Mouse (Mus musculus): Measurements from ENCODE around the gene Ubap1l.

The Ubap1l gene

DNA sequence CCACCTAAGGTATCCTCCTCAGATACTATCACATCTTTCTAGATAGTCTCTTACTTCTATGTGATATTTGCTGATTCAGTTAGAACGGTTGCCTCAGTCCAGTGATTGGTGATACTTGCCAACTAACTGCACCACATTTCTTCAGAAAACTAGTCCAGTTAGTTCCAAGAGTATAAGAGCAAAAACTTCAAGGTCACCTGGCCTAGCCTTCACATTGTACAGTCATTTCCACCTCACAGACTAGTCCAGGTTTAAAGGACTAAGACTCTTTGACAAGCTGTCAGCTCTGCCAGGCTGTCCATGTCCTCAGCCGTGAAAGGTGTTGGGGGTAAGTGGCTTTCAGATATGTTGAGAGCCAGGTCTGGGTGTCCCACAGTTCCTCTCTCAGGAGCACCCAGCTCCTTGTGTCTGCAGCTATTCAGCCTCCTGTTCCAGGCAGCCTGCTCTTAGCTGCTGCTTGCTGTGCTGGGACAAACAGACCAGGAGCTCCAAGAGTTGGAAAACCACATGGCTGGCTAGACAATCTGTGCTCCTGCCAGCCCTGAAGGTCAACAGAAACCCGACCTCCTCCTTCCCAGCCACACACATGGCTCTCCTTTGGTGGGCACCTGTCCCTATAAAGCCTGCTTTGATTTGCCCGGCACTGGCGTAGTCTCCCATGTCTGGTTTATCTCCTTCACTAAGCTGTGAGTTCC is 13.8 kb downstream of the Ubap1l start:
- no peak for DNase-seq (ENCODE audit: low read depth, low spot score)

DNA sequence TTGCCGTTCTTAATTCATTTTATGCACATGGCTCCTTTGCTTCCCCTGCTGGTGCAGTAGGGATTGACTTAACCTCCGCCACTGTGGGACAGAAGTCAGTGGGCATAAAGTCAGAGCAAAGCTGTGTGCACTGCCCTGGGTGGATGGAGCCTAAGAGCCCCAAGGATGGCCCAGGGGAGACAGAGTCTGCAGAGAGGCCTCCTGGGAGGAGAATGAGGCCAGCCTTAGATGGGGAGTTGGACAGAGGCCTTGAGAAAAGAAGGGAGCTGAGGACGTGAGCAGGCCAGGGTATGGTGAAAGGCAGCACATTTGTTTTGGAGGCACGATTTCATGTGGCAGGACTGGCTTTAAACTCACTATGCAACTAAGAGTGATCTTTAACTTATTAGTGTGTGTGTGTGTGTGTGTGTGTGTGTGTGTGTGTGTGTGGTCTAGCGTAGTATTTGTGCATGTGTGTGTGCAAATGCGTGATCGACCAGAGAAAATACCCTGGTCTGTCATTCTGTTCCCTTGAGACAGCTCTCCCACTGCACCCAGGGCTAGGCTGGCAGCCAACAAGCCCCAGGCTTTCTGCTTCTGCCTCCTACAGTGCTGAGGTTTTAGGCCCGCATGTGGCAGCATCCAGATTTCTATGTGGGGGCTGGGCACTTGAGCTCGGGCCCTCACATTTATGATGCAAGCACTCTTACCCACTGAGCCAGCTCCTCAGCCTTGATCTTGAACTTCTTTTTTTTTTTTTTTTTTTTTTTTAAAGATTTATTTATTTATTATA is 14.5 kb downstream of the Ubap1l start:
- no peak for DNase-seq (ENCODE audit: low read depth, low spot score)

DNA sequence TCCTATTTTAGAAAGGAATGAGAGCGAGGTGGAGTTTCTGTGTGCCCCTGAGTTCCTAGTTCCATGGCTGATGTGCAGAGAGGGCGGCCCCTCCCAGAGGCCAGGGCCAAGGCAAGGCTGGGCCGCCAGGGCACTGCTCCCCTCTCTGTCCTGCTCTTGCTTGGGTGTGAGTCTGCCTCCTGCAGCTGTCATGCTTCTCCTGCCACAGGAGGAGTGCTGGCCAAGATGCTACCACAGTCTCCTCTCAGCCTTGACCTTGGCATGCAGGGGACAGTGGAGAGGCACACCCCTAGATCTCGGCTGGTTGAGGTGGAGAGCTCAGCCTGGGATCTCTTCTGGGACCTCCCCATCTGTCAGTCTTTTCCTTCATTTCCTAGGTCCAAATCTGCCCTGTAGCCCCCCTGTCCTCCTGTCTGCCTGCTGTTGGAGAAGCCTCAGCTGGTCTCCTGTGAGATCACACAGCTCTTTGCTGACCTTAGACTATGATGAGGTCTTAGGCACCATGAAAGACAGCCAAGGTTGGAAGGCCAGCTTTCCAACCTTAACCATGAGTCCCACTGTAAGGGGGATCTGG is 20.3 kb downstream of the Ubap1l start:
- no peak for DNase-seq (ENCODE audit: low read depth, low spot score)

DNA sequence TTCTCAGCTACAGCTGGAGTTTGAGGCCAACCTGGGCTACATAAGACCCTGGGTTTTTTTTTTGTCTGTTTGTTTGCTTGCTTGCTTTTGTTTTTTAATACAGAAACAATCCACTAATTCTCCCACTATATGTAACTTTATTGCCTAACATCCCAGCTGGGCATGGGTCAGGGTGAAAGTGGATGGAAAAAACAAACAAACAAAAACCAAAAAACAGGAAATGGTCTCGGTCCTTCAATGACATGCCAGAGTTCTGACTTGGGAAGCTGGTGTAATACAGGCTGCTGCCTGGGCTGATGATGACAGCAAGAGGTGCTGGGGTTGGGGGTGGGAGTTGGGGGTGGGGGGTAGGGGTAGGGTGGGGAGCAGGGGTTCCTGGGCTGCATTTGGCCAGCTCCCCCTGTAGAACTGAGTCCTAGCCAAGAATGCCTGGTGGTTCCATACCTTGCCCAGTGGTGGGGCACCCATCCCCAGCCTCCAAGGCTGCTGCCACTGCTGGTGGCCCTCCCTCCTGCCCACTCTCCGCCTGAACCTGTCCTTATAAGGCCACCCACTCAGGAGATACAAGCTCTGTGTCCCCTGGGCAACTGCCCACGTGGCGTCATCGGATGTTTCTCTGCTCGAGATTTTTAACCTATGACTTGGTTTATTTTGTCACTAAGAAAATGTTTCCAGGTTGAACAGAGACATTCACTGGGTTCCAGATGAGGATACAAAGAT is 21.4 kb downstream of the Ubap1l start:
- DNase-seq (ENCODE audit: low read depth, low spot score), result no peak

DNA sequence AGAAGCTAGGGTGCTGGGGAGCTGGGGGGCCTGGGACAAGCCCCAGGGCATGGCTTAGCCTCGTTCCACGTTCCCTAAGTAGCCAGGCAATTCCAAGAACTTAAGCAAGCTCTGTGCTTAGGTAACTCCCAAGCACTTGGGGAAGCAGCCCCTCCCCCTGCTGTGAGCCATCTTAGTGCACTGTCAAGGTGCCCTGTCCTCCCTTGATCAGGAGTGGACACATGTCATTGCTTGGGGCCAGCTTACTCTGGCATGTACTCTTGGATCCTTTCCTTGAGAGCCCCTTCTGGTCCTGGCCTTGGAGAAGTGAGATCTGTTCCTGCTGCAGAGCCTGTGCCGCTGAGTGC is 21.9 kb downstream of the Ubap1l start:
- no peak for DNase-seq (ENCODE audit: low read depth, low spot score)

DNA sequence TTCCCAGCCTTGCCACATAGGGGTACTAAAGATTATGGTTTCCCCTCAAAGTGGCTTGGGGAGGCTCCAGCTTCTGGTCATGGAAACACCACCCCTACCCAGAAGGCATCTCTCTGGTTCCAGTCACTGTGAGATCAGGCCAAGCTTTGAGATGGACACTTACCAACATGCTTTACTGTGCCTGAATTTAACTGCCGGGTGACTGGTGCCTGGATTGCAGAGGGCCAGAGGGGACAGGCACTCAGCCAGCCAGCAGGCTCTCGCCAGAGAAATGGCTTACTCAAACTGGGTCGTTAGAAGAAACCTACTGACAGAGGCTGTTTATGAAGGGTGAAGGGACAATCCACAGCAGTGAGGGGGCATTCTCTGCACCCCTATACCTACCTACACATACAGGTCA is 23.4 kb downstream of the Ubap1l start:
- no peak for DNase-seq (ENCODE audit: low read depth, low spot score)

DNA sequence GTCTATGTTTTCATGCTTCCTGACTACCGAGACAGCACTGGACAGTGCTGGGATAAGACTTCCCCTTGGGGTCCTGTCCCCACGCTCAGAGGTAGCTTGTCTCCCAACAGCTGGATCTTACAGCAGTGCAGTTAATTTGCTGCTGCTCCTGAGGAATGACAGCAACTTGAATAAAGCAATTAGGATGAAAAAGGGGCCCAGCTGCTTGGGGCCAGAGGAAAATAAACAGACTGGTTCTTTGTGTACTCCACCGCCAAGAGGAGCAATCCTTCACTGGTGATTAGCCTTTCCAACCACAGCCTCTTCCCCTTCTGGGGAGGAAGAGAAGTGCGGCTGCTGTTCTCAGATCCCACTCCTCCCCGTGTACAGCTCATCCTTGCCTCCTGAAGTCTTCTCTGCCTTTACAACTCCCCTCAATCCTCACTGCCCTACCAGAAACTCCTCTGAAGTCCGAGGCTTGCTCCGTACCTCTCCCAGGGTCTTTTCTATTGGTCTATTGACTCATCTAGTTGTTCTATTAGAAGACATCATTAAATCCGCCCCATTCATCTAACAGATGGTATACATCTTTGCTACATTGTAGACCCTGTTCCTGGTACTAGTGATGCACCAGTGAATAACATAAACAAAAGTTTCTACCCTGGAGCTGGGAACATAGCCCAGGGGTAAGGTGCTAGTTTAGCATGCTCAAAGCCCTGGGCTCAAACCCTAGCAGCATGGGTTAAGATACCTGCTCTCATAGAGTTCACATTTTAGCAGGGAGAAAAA is 25.7 kb downstream of the Ubap1l start:
- DNase-seq (ENCODE audit: low read depth, low spot score), result peak; percentile 22

DNA sequence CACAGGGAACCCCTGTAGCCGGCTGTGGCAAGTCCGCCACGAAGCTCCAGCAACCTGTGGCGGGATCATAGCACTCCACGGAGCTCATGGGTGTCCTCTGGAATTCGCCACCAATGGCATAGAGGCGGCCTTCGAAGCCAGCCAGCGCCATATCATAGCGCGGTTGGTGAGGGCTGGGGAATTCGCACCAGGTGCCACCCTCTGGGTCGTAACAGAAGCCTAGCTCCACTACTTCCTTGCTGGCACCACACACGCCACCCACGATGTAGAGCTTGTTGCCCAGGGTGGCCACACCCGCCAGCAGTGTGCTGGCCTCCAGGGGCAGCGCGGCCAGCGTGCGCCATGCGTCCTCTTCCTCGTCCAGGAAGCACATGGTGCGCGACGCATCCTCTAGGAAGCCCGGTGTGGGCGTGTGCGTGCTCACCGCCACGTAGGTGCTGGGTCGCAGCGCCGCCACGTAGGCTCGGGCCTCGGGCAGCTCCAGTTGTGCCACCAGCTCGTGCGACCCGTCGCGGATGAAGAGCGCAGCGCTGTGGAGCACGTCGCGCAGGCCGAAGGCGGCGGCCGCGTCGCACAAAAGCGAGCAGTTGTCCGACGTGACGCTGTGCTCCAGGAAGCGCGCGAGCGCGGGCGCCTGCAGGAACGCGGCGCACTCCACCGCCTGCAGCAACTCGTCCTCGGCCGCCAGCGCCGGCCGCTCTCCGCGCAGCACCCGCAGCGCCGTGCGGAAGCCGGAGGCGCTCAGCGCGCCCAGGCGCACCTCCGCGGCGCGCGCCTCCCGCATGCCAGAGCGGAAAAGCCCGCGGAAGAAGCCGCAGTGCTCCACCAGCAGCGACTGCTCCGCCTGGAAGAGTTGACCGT is 30.1 kb downstream of the Ubap1l start:
- DNase-seq (ENCODE audit: low read depth, low spot score), result peak; percentile 76

DNA sequence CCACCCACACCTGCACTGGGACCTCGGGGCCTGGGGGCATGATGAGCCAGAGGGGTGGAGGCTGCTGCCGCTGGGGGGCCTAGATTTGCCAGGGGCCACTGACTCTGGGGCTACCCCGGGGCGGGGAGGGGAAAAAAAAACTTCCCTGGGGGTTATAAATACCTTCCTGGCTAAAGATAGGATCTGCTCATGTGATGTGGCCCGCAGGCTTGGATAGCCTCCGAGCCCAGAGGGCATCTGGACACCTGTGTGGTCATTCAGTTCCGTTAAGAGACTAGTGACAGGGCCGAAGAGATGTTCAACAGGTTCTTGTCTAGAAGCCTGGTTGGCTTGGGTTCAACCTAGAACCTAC is 30.7 kb downstream of the Ubap1l start, which contains the start of gene Kbtbd13:
Gene Kbtbd13 (minus strand): TSS at position 40 of the 352 bp plus-strand sequence.
- DNase-seq (ENCODE audit: low read depth, low spot score), result no peak

DNA sequence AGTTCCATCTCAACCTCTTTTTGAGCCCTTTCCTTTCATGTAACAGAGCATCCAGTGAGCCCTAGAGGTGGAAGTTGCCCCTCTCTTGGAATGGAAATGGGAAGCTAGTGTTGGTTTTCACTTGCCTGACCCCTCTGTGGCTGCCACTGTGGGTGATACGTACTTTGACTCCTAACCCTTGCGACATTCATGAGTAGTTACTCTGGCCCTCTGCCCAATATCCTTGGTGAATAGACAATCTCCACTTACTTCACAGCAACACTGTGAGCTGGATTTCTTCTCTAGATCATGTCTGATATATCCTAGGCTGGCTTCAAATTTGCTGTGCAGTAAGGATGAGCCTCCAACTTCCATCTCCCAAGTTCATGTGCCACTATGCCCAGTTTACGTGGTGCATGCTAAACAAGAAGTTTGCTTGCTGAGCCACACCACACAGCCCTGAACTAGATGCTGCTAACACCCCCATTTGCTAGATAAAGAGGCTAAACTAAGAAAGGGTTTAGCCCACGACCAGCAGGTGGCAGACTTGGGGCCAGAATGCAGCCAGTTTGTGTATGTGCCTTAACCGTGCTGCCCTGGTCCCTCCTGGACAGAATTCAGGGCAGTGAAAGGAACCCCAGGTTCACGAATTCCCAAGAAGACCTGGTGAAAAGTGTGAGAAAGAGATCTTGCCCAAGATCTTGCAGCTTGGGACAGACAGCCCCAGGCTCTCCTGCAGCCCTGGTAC is 32.0 kb downstream of the Ubap1l start:
- DNase-seq (ENCODE audit: low read depth, low spot score), result peak; percentile 78

DNA sequence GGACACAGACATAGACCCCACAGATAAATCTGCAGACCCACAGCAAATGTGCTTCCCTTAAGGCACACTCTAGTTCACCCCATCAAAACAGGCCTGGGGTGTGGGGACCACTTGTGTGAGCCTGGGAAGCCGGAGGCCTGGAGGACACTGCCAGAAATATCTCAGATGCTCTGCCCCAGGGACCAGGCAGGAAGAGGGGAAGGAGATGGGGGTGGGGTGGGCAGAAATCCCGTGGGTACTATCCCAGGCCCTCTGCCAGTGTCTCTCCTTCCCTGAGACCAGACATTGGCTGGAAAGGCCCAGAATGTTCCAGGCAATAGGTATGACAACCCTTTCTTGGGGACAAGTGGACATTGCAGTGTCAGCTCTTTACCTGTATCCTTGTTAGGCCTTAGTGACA is 32.8 kb downstream of the Ubap1l start:
- no peak for DNase-seq (ENCODE audit: low read depth, low spot score)

DNA sequence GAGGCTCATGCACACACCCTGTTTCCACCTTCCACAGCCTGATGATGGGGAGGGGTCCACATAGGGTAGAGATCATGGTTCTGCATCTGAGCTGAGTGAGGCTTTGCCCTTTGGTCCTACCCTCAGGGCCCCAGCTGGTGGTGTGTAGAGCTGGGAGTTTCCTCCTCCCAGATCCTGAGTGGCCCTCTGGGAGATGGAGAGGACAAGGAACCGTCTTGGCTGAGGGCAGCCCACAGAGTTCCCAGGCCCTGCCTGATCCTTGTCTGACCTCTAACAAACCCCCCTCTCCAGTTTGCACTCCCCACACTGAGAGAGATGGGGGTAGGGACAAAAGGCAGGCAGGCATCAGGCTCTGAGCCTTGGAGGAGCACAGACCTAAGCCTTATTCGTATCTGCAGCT is 33.5 kb downstream of the Ubap1l start:
- no peak for DNase-seq (ENCODE audit: low read depth, low spot score)

DNA sequence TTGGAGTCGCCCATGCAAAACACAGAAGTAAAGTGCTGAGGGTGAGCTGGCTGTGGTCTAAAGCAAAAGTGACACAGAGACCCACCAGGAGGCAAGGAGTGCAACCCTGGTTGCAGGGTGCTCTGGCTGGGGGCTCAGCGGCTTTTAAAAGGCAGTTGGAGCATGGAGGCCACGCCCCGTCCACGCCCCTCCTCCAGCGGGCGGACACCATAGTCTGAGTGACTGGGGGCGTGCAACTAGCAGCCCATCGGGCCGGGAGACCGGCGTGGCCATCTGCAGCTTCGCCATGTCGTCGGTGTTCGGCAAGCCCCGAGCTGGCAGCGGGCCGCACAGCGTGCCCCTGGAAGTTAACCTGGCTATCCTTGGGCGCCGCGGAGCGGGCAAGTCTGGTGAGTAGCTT is 37.4 kb downstream of the Ubap1l start, which contains the start of gene Rasl12:
Gene Rasl12 (plus strand): TSS at position 228 of the 400 bp plus-strand sequence.
- DNase-seq (ENCODE audit: low read depth, low spot score), result peak; percentile 70

DNA sequence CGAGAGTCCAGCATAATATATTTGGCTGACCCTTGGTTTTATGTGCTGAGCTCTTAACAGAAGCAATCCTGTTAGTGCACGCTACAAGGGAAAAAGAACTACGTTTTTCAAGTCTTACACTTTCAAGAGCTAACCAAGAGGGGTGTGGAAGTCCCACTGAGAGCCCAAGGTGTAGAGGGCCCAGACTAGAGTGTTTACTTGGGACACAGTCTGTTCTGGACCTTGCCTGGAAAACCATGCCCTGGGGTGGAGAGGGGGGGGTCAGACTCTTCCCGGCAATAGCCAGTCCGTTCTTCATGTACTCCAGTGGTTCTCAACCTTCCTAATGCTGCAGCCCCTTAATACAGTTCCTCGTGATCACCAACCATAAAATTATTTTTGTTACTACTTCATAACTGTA is 39.1 kb downstream of the Ubap1l start:
- DNase-seq (ENCODE audit: low read depth, low spot score), result no peak

DNA sequence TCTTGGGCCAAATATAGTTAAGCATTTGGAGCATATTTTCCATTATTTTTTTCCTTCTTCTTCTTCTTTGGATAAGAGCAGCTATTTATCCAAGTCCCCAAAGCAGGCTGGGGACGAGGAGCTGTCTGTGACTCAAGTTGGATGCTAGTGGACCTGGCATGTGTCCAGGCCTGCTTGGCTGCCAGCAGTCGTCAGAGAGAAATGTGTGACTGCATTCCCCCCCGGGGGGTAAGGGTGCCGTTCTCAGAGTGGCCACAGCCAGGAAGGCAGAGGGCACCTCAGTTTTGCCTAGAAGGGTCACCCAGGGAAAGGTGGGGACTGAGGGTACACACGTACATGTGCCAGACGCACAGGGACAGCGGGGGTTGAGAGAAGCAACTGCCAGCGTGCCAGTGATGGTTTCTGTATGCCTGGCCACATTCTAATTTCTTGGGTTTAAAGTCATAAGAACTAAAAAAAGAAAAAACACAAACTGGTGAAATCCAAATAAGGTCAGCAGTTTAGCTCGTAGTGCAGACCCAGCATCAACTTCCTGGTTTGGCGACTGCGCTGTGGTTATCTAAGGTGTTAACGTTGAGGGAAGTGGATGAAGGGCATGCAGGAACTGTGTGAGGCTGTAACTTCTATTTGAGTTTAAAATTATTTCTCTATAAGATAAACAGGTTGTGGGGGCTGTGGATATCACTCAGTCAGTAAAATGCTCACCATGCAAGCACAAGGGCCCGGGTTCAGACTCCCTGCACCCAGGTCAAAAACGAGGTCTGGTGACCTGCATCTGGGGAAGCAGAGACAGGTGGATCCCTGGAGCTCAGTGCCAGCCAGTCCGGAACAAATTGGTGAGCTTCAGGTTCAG is 43.7 kb downstream of the Ubap1l start:
- no peak for DNase-seq (ENCODE audit: low read depth, low spot score)

DNA sequence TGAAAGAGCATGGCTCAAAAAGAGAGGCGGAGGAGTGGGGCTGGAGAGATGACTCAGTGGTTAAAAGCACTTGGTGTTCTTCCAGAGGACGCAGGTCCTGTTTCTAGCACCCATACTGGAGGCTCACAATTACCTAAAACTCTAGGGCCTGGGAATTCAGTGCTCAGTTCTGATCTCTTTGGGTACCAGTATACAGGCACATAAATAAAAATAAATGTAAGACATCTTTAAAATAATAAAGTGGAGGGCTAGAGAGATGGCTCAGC is 44.3 kb downstream of the Ubap1l start:
- no peak for DNase-seq (ENCODE audit: low read depth, low spot score)

DNA sequence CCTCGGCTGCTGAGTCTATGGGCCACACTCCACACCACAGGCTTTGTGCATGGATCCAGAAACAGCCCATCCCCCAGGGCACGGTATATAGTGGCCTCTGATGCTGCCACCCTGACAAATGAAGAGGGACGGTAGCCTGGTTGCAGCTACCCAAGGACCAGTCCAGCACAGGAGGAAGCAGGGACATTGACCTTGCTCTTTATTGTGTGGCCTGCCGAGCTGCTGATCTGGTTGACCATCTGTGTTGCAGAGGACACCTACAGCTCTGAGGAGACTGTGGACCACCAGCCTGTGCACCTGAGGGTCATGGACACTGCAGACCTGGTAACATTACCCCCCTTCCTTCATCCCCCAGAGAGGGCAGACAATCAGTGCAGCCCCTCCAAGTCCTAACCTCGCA is 46.5 kb downstream of the Ubap1l start:
- DNase-seq (ENCODE audit: low read depth, low spot score), result no peak

DNA sequence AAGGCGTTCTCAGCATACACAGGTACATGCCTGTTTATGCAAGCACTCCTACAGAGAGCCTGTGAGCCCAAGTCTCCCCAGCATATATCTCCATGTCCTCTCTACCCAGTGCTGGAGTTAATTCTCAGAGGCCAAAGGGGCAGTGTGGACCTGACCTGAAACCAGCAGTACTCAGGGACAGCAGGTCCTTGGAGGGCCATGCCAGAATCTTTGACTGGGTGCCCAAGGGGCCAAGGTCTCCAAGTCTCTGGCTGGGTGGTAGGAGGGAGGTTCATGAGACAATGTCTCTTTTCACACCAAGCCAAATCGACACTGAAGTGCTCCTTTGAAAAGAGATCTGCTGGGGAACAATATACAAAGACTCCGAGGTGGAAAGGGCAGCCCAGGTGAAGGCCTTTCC is 47.0 kb downstream of the Ubap1l start:
- DNase-seq (ENCODE audit: low read depth, low spot score), result no peak

DNA sequence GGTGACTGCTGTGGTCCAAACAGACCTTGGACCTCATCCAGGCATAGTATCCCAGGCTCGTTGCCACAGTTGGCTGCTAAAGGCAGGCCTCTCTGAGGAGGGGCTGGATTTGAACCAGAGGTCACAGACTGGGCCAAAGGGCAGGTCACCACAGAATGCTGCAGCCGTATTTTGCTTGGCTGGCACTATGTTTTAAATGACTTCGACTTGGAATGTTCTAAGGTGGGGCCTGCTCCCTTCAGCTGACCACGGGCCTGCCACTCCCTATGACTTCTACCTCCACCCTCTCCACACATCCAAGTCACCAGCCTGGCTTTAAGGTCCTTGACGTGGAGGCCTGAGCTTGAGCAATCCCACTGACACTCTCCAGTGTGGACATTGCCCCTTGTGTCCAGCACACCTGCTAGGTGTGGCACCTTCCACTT is 48.0 kb downstream of the Ubap1l start:
- no peak for DNase-seq (ENCODE audit: low read depth, low spot score)

Measured in ZHBTc4 (cell line).